Mouse (Mus musculus) CH12F3 (cell line): ENCODE measurements at regions not wholly inside any gene's neighbourhood (a gene's known extent, or its start where the extent isn't known, plus 50 kb on each side); places are given as distances from the start of the nearest gene placed in this dataset.

ENCODE experiments used
- in situ Hi-C: fragments of 300-500 bp; cut with MboI; formaldehyde crosslinking; loops from 2 replicates; pipeline ENCODE4 v1.14.3; 2020; ENCODE audit warnings: low sequenced_read_pairs

- in situ Hi-C loops: no loop called here
Observed at GRCm38 (mm10) chr5:112077840-112078600, 174.3 kb downstream of the Cryba4 start.

- in situ Hi-C loops: no loop called here
Observed at GRCm38 (mm10) chr5:112081006-112081405, 171.3 kb downstream of the Cryba4 start.

- in situ Hi-C loops: no loop called here
Observed at GRCm38 (mm10) chr5:112091867-112092535, 160.3 kb downstream of the Cryba4 start.

- in situ Hi-C loops: no loop called here
Observed at GRCm38 (mm10) chr5:112093905-112094571, 158.3 kb downstream of the Cryba4 start.

GRCm38 (mm10) chr5:112098469-112099085 is 153.7 kb downstream of the Cryba4 start:
- in situ Hi-C loops: no loop called here

GRCm38 (mm10) chr5:112101739-112102590 is 150.4 kb downstream of the Cryba4 start:
- in situ Hi-C loops: no loop called here

- in situ Hi-C loops: no loop called here
Observed at GRCm38 (mm10) chr5:112110306-112110969, 141.9 kb downstream of the Cryba4 start.

GRCm38 (mm10) chr5:112120766-112121165 is 131.6 kb downstream of the Cryba4 start:
- in situ Hi-C loops: no loop called here

- in situ Hi-C loops: no loop called here
Observed at GRCm38 (mm10) chr5:112121554-112121953, 130.8 kb downstream of the Cryba4 start.

- in situ Hi-C loops: no loop called here
Observed at GRCm38 (mm10) chr5:112122581-112122980, 129.7 kb downstream of the Cryba4 start.

GRCm38 (mm10) chr5:112127171-112127570 is 125.1 kb downstream of the Cryba4 start:
- in situ Hi-C loops: no loop called here

- in situ Hi-C loops: no loop called here
Observed at GRCm38 (mm10) chr5:112132746-112133145, 119.6 kb downstream of the Cryba4 start.

- in situ Hi-C loops: no loop called here
Observed at GRCm38 (mm10) chr5:112133688-112134573, 118.4 kb downstream of the Cryba4 start.

- in situ Hi-C loops: no loop called here
Observed at GRCm38 (mm10) chr5:112136646-112137045, 115.7 kb downstream of the Cryba4 start.

- in situ Hi-C loops: no loop called here
Observed at GRCm38 (mm10) chr5:112138246-112138645, 114.1 kb downstream of the Cryba4 start.

- in situ Hi-C loops: no loop called here
Observed at GRCm38 (mm10) chr5:112142731-112143130, 109.6 kb downstream of the Cryba4 start.

- in situ Hi-C loops: no loop called here
Observed at GRCm38 (mm10) chr5:112143993-112144621, 108.2 kb downstream of the Cryba4 start.

GRCm38 (mm10) chr5:112153675-112154085 is 98.6 kb downstream of the Cryba4 start:
- in situ Hi-C loops: loop anchor here (25.0 kb wide), 1 partner anchor 741 kb away; the partner anchor contains the start of gene Mn1
